Mouse (Mus musculus): ENCODE measurements around the gene Gm49378.

DNA sequence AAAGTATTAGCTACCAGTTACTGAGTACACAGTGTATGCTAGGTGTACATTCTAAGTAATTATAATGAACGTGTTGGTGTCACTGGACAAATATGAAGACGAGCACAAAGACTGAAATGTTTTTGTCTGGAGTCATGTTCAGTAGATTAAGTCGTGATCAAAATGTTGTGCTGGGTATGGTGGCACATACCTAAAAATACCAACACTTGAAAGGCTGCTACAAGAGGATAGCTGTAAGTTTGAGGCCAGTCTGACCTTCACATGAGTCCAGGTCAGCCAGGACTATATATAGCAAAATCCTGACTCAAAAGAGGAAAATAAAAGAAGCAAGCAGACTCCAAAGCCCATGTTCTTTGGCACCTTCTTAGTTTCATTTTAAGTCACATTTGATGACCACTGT, 19.2 kb upstream of the Gm49378 start:
- TF ChIP-seq USF2 (conservative IDR thresholded peaks at IDR 0.05; ENCODE audit: low read depth, low read length) (no peak), CTCF (conservative IDR thresholded peaks at IDR 0.05 in 1 of 2, IDR thresholded peaks at IDR 0.05 in 1 of 2; ENCODE audit: low read depth in 2 of 2, low read length in 2 of 2) (no peak), NRF1 (IDR thresholded peaks at IDR 0.05; ENCODE audit: low read depth, low read length) (no peak), CHD1 (IDR thresholded peaks at IDR 0.05; ENCODE audit: low read depth, low read length) (no peak), CHD2 (IDR thresholded peaks at IDR 0.05; ENCODE audit: low read length) (no peak)

Data from CH12.LX (cell line).